Mouse (Mus musculus): ENCODE measurements around the gene 1500015O10Rik.

The 1500015O10Rik gene

DNA sequence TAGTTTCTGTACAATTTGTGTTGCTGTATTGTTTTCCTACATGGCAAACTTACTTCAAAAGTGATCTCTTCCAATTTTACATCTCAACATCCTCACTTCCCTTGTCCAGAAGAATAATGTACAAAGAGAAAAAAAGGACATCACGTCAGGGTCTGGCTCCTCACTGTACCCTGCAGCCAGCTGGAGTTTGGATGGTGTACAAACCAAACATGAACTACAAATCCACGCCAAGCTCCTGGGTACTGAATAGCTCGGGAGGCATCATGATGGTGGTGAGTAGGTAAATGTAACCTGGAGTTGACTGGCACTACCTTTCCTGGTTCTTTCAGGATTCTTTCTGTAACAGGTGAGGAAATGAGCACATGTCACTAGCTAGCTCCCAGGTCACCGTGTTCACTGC, 43.7 kb downstream of the 1500015O10Rik start:
- DNase-seq (ENCODE audit: extremely low read depth, low read depth): no peak

- no peak for DNase-seq (ENCODE audit: extremely low read depth, low read depth)
Measured at GRCm38 (mm10) chr1:43776106-43776505, 45.7 kb downstream of the 1500015O10Rik start.

DNA sequence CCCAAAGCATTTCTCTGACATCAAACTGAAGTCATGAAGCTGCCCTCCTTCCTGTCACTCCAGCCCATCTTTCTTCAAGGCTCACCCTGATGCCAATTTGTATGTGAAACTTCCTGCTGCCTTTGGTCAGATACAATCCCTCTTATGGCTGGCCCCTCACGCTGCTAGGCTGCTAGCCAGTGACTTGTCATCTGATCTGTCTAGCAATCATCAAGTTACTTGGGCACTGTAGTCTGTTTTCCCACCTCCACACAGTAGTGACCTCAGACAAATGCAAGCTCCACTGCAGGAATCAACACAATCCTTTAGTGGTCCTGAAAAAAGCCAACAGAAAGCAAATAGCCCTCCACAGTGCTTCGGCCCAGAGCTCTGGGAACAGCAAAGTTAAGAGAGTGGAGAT, 50.8 kb downstream of the 1500015O10Rik start:
- DNase-seq (ENCODE audit: extremely low read depth, low read depth): no peak

DNA sequence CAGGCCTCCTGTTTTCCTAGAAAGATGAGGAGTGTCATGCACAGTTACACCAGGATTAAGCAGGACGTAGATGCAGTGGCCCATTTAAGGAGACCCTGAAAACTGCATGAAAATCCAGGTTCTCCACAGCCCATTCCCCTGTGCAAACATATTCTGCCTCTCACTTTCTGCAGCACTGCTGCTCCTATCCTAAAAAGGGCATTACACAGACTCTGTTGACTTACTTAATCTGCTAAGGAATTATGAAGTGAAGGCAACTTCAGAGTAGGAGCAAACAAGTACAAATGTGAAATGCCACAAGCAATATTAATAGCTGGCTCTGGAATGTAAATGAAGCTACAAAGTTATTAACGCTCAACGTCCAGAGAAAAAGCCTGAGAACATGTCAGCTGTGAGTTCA, 51.3 kb downstream of the 1500015O10Rik start:
- DNase-seq (ENCODE audit: extremely low read depth, low read depth): no peak

DNA sequence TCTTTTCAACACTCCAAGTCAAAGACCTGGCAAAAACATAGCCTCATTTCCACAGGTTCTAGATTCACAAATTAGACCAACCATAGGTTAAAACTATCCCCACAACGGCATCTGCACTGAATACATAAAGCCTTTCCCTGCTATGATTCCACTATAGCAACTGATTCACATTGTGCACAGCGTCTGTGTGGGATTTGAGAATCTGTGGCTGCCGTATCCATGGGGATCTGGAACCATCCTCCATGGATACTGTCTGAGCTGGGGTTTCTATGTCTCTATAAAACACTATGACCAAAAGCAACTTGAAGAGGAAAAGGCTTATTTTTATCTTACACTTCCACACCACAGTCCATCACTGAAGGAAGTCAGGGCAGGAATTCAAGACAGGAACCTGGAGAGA, 52.3 kb downstream of the 1500015O10Rik start:
- DNase-seq (ENCODE audit: extremely low read depth, low read depth): no peak

- no peak for DNase-seq (ENCODE audit: extremely low read depth, low read depth)
Measured at GRCm38 (mm10) chr1:43783186-43783585, 52.8 kb downstream of the 1500015O10Rik start.

DNA sequence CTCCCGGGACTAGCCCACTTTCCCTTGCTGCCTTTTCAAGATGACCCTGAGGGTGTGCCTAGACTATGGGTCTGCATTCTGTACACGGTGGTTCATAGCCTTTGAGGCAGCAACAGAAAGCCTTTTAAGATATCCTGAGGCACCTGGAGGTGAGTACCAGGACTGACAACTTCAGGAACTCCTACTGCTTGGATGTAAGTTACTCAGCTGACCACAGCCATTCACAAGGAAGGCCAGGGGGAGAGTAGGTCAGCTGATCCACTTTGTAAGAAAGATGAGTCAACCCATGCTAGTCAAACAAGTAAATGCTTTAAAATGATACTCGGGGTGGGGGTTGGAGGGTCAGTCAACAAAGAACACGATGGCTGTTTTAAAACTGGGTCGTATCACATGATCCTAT, 54.9 kb downstream of the 1500015O10Rik start:
- DNase-seq (ENCODE audit: extremely low read depth, low read depth): no peak

DNA sequence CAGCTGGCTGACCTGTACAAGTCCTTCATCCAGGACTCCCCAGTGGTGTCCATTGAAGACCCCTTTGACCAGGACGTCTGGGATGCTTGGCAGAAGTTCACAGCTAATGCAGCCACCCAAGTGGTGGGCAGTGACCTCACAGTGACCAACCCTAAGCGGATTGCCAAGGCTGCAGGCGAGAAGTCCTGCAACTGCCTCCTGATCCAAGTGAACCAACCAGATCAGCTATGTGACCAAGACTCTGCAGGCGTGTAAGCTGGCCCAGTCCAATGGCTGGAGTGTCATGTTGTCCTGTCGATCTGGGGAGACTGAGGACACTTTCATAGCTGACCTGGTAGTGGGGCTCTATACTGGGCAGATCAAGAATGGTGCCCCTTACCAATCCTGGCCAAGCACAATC, 56.3 kb downstream of the 1500015O10Rik start:
- no peak for DNase-seq (ENCODE audit: extremely low read depth, low read depth)

DNA sequence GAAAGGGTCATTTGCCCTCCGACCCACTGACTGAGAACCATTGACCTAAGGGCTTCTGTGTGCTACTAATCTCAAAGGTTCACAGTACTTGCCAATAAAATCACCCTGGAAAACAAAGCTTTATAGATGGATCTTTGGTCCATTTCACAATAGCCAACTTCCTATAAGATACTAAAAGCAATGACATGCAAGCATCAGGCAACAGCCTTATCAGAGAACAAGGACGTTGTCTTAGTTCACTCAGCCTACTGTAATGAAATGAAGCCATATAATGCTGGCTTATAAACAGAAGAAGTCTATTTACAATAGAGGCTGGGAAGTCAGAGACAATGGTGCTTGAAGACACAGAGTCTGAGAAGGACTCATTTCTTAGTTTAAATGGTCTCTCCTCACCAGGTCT, 59.4 kb downstream of the 1500015O10Rik start:
- DNase-seq (ENCODE audit: extremely low read depth, low read depth): no peak
